Mouse (Mus musculus) myocyte (in vitro differentiated cells): ENCODE data around the gene Camk2d. TPM values are rescaled to one million over a fixed set of nuclear protein-coding genes. Genes with fewer than 3 reads are reported as not detected.
A peak's percentile ranks its signal among the peaks of the same experiment; 100 is the strongest.

Experiments used
- H3K27me3 ChIP-seq: one replicate; pipeline ENCODE4 v1.6.1; 2011; ENCODE audit not compliant: control insufficient read depth, insufficient read depth, insufficient read length
- H3K36me3 ChIP-seq: one replicate; pipeline ENCODE4 v1.6.1; 2011; ENCODE audit not compliant: control insufficient read depth, insufficient read depth
- H3K4me2 ChIP-seq: one replicate; pipeline ENCODE4 v1.6.1; 2011; ENCODE audit warnings: low read depth, control low read depth
- H3K4me3 ChIP-seq: one replicate; pipeline ENCODE4 v1.5.1; 2011; ENCODE audit warnings: mild to moderate bottlenecking, control low read depth, moderate library complexity
- H3K79me2 ChIP-seq: one replicate; pipeline ENCODE4 v1.6.1; 2011; ENCODE audit not compliant: control insufficient read depth, insufficient read depth
- H3ac ChIP-seq: one replicate; pipeline ENCODE4 v1.6.1; 2011; ENCODE audit not compliant: control insufficient read depth, insufficient read length
- CEBPB ChIP-seq: IDR thresholded peaks from 2 replicates; pipeline ENCODE4 v1.6.1; 2011; ENCODE audit warnings: mild to moderate bottlenecking, moderate library complexity; ENCODE audit not compliant: poor library complexity, insufficient read depth, severe bottlenecking
- E2F4 ChIP-seq: IDR thresholded peaks from one replicate; pipeline ENCODE4 v1.6.1; 2011; ENCODE audit warnings: mild to moderate bottlenecking, control low read depth, moderate library complexity; ENCODE audit not compliant: insufficient read depth
- MAX ChIP-seq: IDR thresholded peaks from one replicate; pipeline ENCODE4 v1.6.1; 2011; ENCODE audit warnings: low read depth, mild to moderate bottlenecking, control low read depth
- MYOD1 ChIP-seq, 3 experiments: IDR thresholded peaks; one replicate each; pipeline ENCODE4 v1.6.1; 2011; ENCODE audit warnings: control low read depth in 2 of 3, low read depth in 2 of 3, mild to moderate bottlenecking in 2 of 3, moderate library complexity in 1 of 3; ENCODE audit not compliant: insufficient read length in 2 of 3, control insufficient read depth in 1 of 3
- MYOG ChIP-seq, 3 experiments: IDR thresholded peaks; one replicate each; pipeline ENCODE4 v1.6.1; 2011; ENCODE audit warnings: control low read depth in 2 of 3, low read depth in 2 of 3, mild to moderate bottlenecking in 2 of 3; ENCODE audit not compliant: insufficient read length in 2 of 3, control insufficient read depth in 1 of 3, insufficient read depth in 1 of 3
- POLR2A ChIP-seq: IDR thresholded peaks from one replicate; pipeline ENCODE4 v1.6.1; 2011; ENCODE audit warnings: low read depth, mild to moderate bottlenecking, control low read depth, moderate library complexity; ENCODE audit not compliant: insufficient read length
- POLR2AphosphoS2 ChIP-seq: IDR thresholded peaks from one replicate; pipeline ENCODE4 v1.6.1; 2011; ENCODE audit warnings: low read depth, control low read depth; ENCODE audit not compliant: insufficient read length
- REST ChIP-seq: IDR thresholded peaks from one replicate; pipeline ENCODE4 v1.6.1; 2011; ENCODE audit warnings: mild to moderate bottlenecking, control low read depth, moderate library complexity; ENCODE audit not compliant: insufficient read depth, insufficient read length
- SRF ChIP-seq: IDR thresholded peaks from one replicate; pipeline ENCODE4 v1.6.1; 2011; ENCODE audit warnings: low read depth; ENCODE audit not compliant: control insufficient read depth, insufficient read length
- TCF12 ChIP-seq: IDR thresholded peaks from one replicate; pipeline ENCODE4 v1.6.1; 2011; ENCODE audit warnings: mild to moderate bottlenecking, control low read depth; ENCODE audit not compliant: poor library complexity, insufficient read depth, severe bottlenecking
- TCF3 ChIP-seq: IDR thresholded peaks from one replicate; pipeline ENCODE4 v1.6.1; 2011; ENCODE audit warnings: low read depth, control low read depth; ENCODE audit not compliant: insufficient read length
- USF1 ChIP-seq: IDR thresholded peaks from one replicate; pipeline ENCODE4 v1.6.1; 2011; ENCODE audit warnings: low read depth, mild to moderate bottlenecking, control low read depth, moderate library complexity
- polyA plus RNA-seq: library from polyadenylated mRNA; unstranded; fragments of >200 nt; fragmentation: generic; extraction: Trizol; gene quantifications from one replicate; pipeline ENCODE4 v1.2.1, GENCODE M21; 2012; ENCODE audit warnings: missing spikeins

Camk2d gene
- polyA plus RNA-seq, 1 experiment, result 22.1 TPM

- TF ChIP-seq MYOG (IDR thresholded peaks at IDR 0.05; ENCODE audit: control insufficient read depth in 1 of 3, insufficient read depth in 1 of 3, insufficient read length in 2 of 3, low read depth in 2 of 3) (peak in 1 of 3 experiments; percentile 33), REST (no peak), POLR2AphosphoS2 (no peak), USF1 (no peak), POLR2A (no peak), E2F4 (no peak), SRF (no peak), MYOD1 (IDR thresholded peaks at IDR 0.05; ENCODE audit: control insufficient read depth in 1 of 3, insufficient read length in 2 of 3, low read depth in 2 of 3) (peak in 1 of 3 experiments; percentile 32), TCF12 (no peak), CEBPB (no peak), TCF3 (no peak), MAX (no peak)
- no peaks in the 10 kb centered on the region for H3K27me3 ChIP-seq
- no peak overlapping the region for H3ac ChIP-seq
- peaks cover 77% of the 10 kb centered on the region for H3K79me2 ChIP-seq
- H3K36me3 ChIP-seq, result no peaks in the 10 kb centered on the region
- H3K4me3 ChIP-seq, result no peak overlapping the region
- H3K4me2 ChIP-seq, result peak overlapping the region; percentile 63
Measured at GRCm38 (mm10) chr3:126658791-126659190, 62.7 kb downstream of the Camk2d start.

DNA sequence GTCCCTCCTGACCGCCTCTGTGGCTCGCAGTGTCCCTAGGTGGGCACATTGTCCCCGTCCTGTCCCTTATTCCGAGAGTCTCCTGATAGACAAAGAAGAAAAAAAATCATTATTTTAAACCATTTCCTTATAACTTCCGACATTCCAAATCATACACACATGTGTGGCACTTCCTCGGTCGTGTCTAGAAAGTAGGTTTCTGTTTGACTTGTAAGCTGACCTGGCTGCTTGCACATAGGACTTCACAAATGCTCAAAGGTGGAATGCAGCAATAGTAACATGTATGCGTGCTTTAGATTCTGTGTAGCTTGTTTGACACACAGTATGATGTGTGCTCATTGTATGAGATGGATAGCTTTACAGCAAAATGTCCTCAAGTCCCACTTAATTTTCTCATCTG is 63.1 kb downstream of the Camk2d start:
- H3K4me2 ChIP-seq, result peak overlapping the region; percentile 63
- H3K79me2 ChIP-seq, result peaks cover 77% of the 10 kb centered on the region
- no peak for TF ChIP-seq TCF3
- TF ChIP-seq MYOD1 (IDR thresholded peaks at IDR 0.05; ENCODE audit: control insufficient read depth in 1 of 3, insufficient read length in 2 of 3, low read depth in 2 of 3), result no peak
- TF ChIP-seq SRF, result no peak
- TF ChIP-seq MYOG (IDR thresholded peaks at IDR 0.05; ENCODE audit: control insufficient read depth in 1 of 3, insufficient read depth in 1 of 3, insufficient read length in 2 of 3, low read depth in 2 of 3), result no peak
- no peak for TF ChIP-seq MAX
- TF ChIP-seq USF1, result no peak
- TF ChIP-seq CEBPB, result no peak
- TF ChIP-seq POLR2AphosphoS2, result no peak
- TF ChIP-seq POLR2A, result no peak
- TF ChIP-seq E2F4, result no peak
- no peak for TF ChIP-seq TCF12
- H3K36me3 ChIP-seq, result no peaks in the 10 kb centered on the region
- no peak overlapping the region for H3K4me3 ChIP-seq
- no peak overlapping the region for H3ac ChIP-seq
- H3K27me3 ChIP-seq, result no peaks in the 10 kb centered on the region

- TF ChIP-seq SRF (no peak), REST (no peak), USF1 (no peak), MYOD1 (IDR thresholded peaks at IDR 0.05; ENCODE audit: control insufficient read depth in 1 of 3, insufficient read length in 2 of 3, low read depth in 2 of 3) (no peak), POLR2AphosphoS2 (no peak), POLR2A (no peak), TCF3 (no peak), MYOG (IDR thresholded peaks at IDR 0.05; ENCODE audit: control insufficient read depth in 1 of 3, insufficient read depth in 1 of 3, insufficient read length in 2 of 3, low read depth in 2 of 3) (no peak), MAX (no peak)
- Histone ChIP-seq H3ac (no peak overlapping the region), H3K36me3 (no peaks in the 10 kb centered on the region), H3K27me3 (no peaks in the 10 kb centered on the region), H3K4me2 (peak overlapping the region; percentile 70), H3K4me3 (no peak overlapping the region), H3K79me2 (peaks cover 78% of the 10 kb centered on the region)
Measured at GRCm38 (mm10) chr3:126659832-126660564, 63.9 kb downstream of the Camk2d start.

GRCm38 (mm10) chr3:126660575-126660974 is 64.5 kb downstream of the Camk2d start:
- H3K36me3 ChIP-seq, result no peaks in the 10 kb centered on the region
- H3K4me3 ChIP-seq, result no peak overlapping the region
- H3ac ChIP-seq, result no peak overlapping the region
- no peaks in the 10 kb centered on the region for H3K27me3 ChIP-seq
- no peak for TF ChIP-seq TCF12
- TF ChIP-seq TCF3, result no peak
- peak overlapping the region; percentile 70 for H3K4me2 ChIP-seq
- peaks cover 78% of the 10 kb centered on the region for H3K79me2 ChIP-seq

DNA sequence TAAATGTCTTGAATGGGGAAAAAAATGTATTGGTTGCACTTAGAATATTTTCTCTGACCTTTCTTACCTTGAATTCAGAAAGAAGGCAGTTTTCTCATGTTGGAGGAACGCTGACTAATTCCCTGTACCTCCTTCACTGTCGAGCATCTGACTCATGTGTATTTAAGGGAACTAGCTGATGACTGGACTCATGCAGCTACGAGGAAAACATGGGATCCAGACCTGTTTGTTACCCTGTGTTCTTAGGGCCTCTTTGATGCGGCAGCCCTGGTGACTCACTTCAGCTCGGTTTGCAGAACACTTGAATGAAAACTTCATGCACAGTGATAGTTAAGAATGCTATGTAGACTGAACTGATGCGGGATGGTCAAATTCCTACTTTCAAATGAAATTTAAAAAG is 64.9 kb downstream of the Camk2d start:
- peak overlapping the region; percentile 70 for H3K4me2 ChIP-seq
- TF ChIP-seq MYOG (IDR thresholded peaks at IDR 0.05; ENCODE audit: control insufficient read depth in 1 of 3, insufficient read depth in 1 of 3, insufficient read length in 2 of 3, low read depth in 2 of 3) (no peak), SRF (no peak), REST (no peak), TCF12 (no peak), USF1 (no peak), MYOD1 (IDR thresholded peaks at IDR 0.05; ENCODE audit: control insufficient read depth in 1 of 3, insufficient read length in 2 of 3, low read depth in 2 of 3) (no peak), POLR2AphosphoS2 (no peak), CEBPB (no peak), E2F4 (no peak), POLR2A (no peak), TCF3 (no peak), MAX (no peak)
- no peak overlapping the region for H3ac ChIP-seq
- H3K36me3 ChIP-seq, result no peaks in the 10 kb centered on the region
- no peaks in the 10 kb centered on the region for H3K27me3 ChIP-seq
- H3K4me3 ChIP-seq, result no peak overlapping the region
- H3K79me2 ChIP-seq, result peaks cover 76% of the 10 kb centered on the region
